Mouse (Mus musculus) neural tube, embryonic 15.5 days (tissue): ENCODE data around the gene Tmem62. TPM values are rescaled to one million over a fixed set of nuclear protein-coding genes. Genes with fewer than 3 reads are reported as not detected.

Source experiments
- ATAC-seq: fragments of 200-750 bp; cut with Nextera tagmentation; 2 replicates; pipeline ENCODE4 v1.8.0; 2017; ENCODE audit warnings: mild to moderate bottlenecking, moderate TSS enrichment, moderate library complexity; ENCODE audit not compliant: low FRiP score
- H3K27ac ChIP-seq: fragments of 300-500 bp; sonication (generic); replicated peaks from 2 replicates; pipeline ENCODE4 v1.5.1; 2015; ENCODE audit warnings: mild to moderate bottlenecking, inconsistent platforms
- H3K27me3 ChIP-seq: fragments of 300-500 bp; sonication (generic); replicated peaks from 2 replicates; pipeline ENCODE4 v1.6.1; 2015; ENCODE audit warnings: inconsistent platforms
- H3K36me3 ChIP-seq: fragments of 300-500 bp; sonication (generic); 2 replicates; pipeline ENCODE4 v1.6.1; 2015; ENCODE audit warnings: inconsistent platforms
- H3K4me1 ChIP-seq: fragments of 300-500 bp; sonication (generic); 2 replicates; pipeline ENCODE4 v1.6.1; 2015; ENCODE audit warnings: inconsistent platforms
- H3K4me2 ChIP-seq: fragments of 300-500 bp; sonication (generic); 2 replicates; pipeline ENCODE4 v1.6.1; 2015; ENCODE audit warnings: inconsistent platforms, mild to moderate bottlenecking, moderate library complexity
- H3K4me3 ChIP-seq: fragments of 300-500 bp; sonication (generic); replicated peaks from 2 replicates; pipeline ENCODE4 v1.5.1; 2015; ENCODE audit warnings: mild to moderate bottlenecking, inconsistent platforms
- H3K9ac ChIP-seq: fragments of 300-500 bp; sonication (generic); replicated peaks from 2 replicates; pipeline ENCODE4 v1.6.1; 2015; ENCODE audit warnings: mild to moderate bottlenecking, inconsistent platforms
- H3K9me3 ChIP-seq: fragments of 300-500 bp; sonication (generic); replicated peaks from 2 replicates; pipeline ENCODE4 v1.6.1; 2016; ENCODE audit warnings: inconsistent platforms
- WGBS: fragments of 180-500 bp; shearing (Covaris S2); methylation state at CpG from one replicate; pipeline ENCODE4 v1.1.7; 2015; ENCODE audit warnings: mixed read lengths; 5-methylcytosine and 5-hydroxymethylcytosine counted together
- polyA plus RNA-seq: library from polyadenylated mRNA; unstranded; fragments of >200 nt; fragmentation: Nextera tagmentation; extraction: Ambion mirVana; gene quantifications from 2 replicates; pipeline ENCODE4 v1.2.1, GENCODE M21; 2015

The Tmem62 gene
- 15.0 and 15.1 TPM in 2 replicates for polyA plus RNA-seq

- Histone ChIP-seq H3K27me3 (no peaks in the 10 kb centered on the region), H3K27ac (peak within 1 kb of the TSS; percentile 81), H3K36me3 (peaks cover 11% of the 10 kb centered on the region; the same call in 1 of the 2 replicates), H3K4me1 (peaks cover 16% of the 10 kb centered on the region), H3K4me2 (peak within 1 kb of the TSS; percentile 76), H3K4me3 (peak within 1 kb of the TSS; percentile 58), H3K9ac (peak within 1 kb of the TSS; percentile 68), H3K9me3 (no peaks in the 10 kb centered on the region)
- WGBS: 1% methylated on average over 65 of the region's 71 CpGs
- peak; percentile 84 for ATAC-seq
Measured at GRCm38 (mm10) chr2:120976990-120977925, at the start of gene Tmem62. Tmem62 (plus strand) TSS chr2:120977017.

GRCm38 (mm10) chr2:120933038-120933437 lies 43.8 kb upstream of the Tmem62 start:
- Histone ChIP-seq H3K9me3 (no peaks in the 10 kb centered on the region), H3K27ac (no peak overlapping the region), H3K4me2 (no peak overlapping the region), H3K36me3 (peaks cover 46% of the 10 kb centered on the region), H3K4me1 (no peaks in the 10 kb centered on the region), H3K9ac (no peak overlapping the region), H3K4me3 (no peak overlapping the region), H3K27me3 (no peaks in the 10 kb centered on the region)
- 100% methylated on average over 3 of the region's 3 CpGs for WGBS
- ATAC-seq: no peak

GRCm38 (mm10) chr2:120951208-120951607 lies 25.6 kb upstream of the Tmem62 start:
- Histone ChIP-seq H3K4me1 (no peaks in the 10 kb centered on the region), H3K4me3 (no peak overlapping the region), H3K4me2 (no peak overlapping the region), H3K36me3 (peaks cover 58% of the 10 kb centered on the region), H3K9me3 (no peaks in the 10 kb centered on the region), H3K9ac (no peak overlapping the region), H3K27me3 (no peaks in the 10 kb centered on the region), H3K27ac (no peak overlapping the region)
- WGBS: 75% methylated on average over 5 of the region's 5 CpGs
- no peak for ATAC-seq

- 86% methylated on average over 2 of the region's 2 CpGs for WGBS
- no peaks in the 10 kb centered on the region for H3K9me3 ChIP-seq
- no peak for ATAC-seq
- H3K9ac ChIP-seq: no peak overlapping the region
- H3K4me2 ChIP-seq: no peak overlapping the region
- peaks cover 48% of the 10 kb centered on the region for H3K36me3 ChIP-seq
- no peaks in the 10 kb centered on the region for H3K27me3 ChIP-seq
- no peak overlapping the region for H3K4me3 ChIP-seq
- H3K4me1 ChIP-seq: no peaks in the 10 kb centered on the region
- H3K27ac ChIP-seq: no peak overlapping the region
Measured at GRCm38 (mm10) chr2:120952176-120952938, 24.5 kb upstream of the Tmem62 start.

- 96% methylated on average over 2 of the region's 2 CpGs for WGBS
Measured at GRCm38 (mm10) chr2:120959363-120959762, 17.5 kb upstream of the Tmem62 start.

GRCm38 (mm10) chr2:120959827-120960226 lies 17.0 kb upstream of the Tmem62 start:
- no peak for ATAC-seq
- Histone ChIP-seq H3K4me1 (no peaks in the 10 kb centered on the region), H3K9ac (no peak overlapping the region), H3K27me3 (no peaks in the 10 kb centered on the region), H3K4me2 (no peak overlapping the region), H3K9me3 (no peaks in the 10 kb centered on the region), H3K27ac (no peak overlapping the region), H3K36me3 (peaks cover 17% of the 10 kb centered on the region), H3K4me3 (no peak overlapping the region)
- 95% methylated on average over 5 of the region's 5 CpGs for WGBS

More at GRCm38 (mm10) chr2:120959363-120959762, 17.5 kb upstream of the Tmem62 start:
- Histone ChIP-seq H3K27me3 (no peaks in the 10 kb centered on the region), H3K9me3 (no peaks in the 10 kb centered on the region), H3K4me2 (no peak overlapping the region), H3K9ac (no peak overlapping the region), H3K36me3 (peaks cover 21% of the 10 kb centered on the region), H3K27ac (no peak overlapping the region), H3K4me1 (no peaks in the 10 kb centered on the region), H3K4me3 (no peak overlapping the region)
- ATAC-seq: no peak

- no peak overlapping the region for H3K27ac ChIP-seq
- no peaks in the 10 kb centered on the region for H3K9me3 ChIP-seq
- H3K4me1 ChIP-seq: no peaks in the 10 kb centered on the region
- WGBS: 98% methylated on average over 1 of the region's 1 CpGs
- peaks cover 13% of the 10 kb centered on the region; the same call in 1 of the 2 replicates for H3K36me3 ChIP-seq
- no peak overlapping the region for H3K9ac ChIP-seq
- no peak for ATAC-seq
- H3K4me3 ChIP-seq: no peak overlapping the region
- H3K27me3 ChIP-seq: no peaks in the 10 kb centered on the region
- no peak overlapping the region for H3K4me2 ChIP-seq
Measured at GRCm38 (mm10) chr2:120960261-120960660, 16.6 kb upstream of the Tmem62 start.

- Histone ChIP-seq H3K4me3 (no peak overlapping the region), H3K9me3 (no peaks in the 10 kb centered on the region), H3K9ac (no peak overlapping the region), H3K36me3 (peaks cover 10% of the 10 kb centered on the region; the same call in 1 of the 2 replicates), H3K27me3 (no peaks in the 10 kb centered on the region), H3K4me2 (no peak overlapping the region), H3K4me1 (peaks cover 8% of the 10 kb centered on the region; the same call in 1 of the 2 replicates), H3K27ac (no peak overlapping the region)
- 95% methylated on average over 7 of the region's 7 CpGs for WGBS
- no peak for ATAC-seq
Measured at GRCm38 (mm10) chr2:120963110-120963509, 13.7 kb upstream of the Tmem62 start.

GRCm38 (mm10) chr2:120965486-120965885 lies 11.3 kb upstream of the Tmem62 start:
- Histone ChIP-seq H3K4me3 (no peak overlapping the region), H3K36me3 (0 out of 2 replicates have a peak, but pooled peaks cover 2% of the 10 kb centered on the region), H3K4me1 (peaks cover 22% of the 10 kb centered on the region), H3K9me3 (no peaks in the 10 kb centered on the region), H3K9ac (no peak overlapping the region), H3K27ac (no peak overlapping the region), H3K4me2 (no peak overlapping the region), H3K27me3 (no peaks in the 10 kb centered on the region)
- WGBS: 94% methylated on average over 3 of the region's 3 CpGs
- ATAC-seq: no peak

- no peaks in the 10 kb centered on the region for H3K9me3 ChIP-seq
- WGBS: under 1% methylated on average over 23 of the region's 23 CpGs
- peak; percentile 75 for ATAC-seq
- peak overlapping the region; percentile 81 for H3K4me3 ChIP-seq
- H3K27me3 ChIP-seq: no peaks in the 10 kb centered on the region
- H3K27ac ChIP-seq: peak overlapping the region; percentile 90
- H3K4me1 ChIP-seq: peaks cover 29% of the 10 kb centered on the region
- peak overlapping the region; percentile 81 for H3K9ac ChIP-seq
- peak overlapping the region; percentile 79 for H3K4me2 ChIP-seq
- H3K36me3 ChIP-seq: no peaks in the 10 kb centered on the region
Measured at GRCm38 (mm10) chr2:120970045-120970539, 6.7 kb upstream of the Tmem62 start.

- WGBS: under 1% methylated on average over 39 of the region's 39 CpGs
- H3K4me1 ChIP-seq: peaks cover 29% of the 10 kb centered on the region
- ATAC-seq: peak; percentile 88
- H3K27me3 ChIP-seq: no peaks in the 10 kb centered on the region
- H3K27ac ChIP-seq: peak within 1 kb of the TSS; percentile 90
- peak within 1 kb of the TSS; percentile 81 for H3K4me3 ChIP-seq
- H3K9ac ChIP-seq: peak within 1 kb of the TSS; percentile 81
- H3K4me2 ChIP-seq: peak within 1 kb of the TSS; percentile 79
- H3K9me3 ChIP-seq: no peaks in the 10 kb centered on the region
- H3K36me3 ChIP-seq: no peaks in the 10 kb centered on the region
Measured at GRCm38 (mm10) chr2:120970559-120971080, 6.2 kb upstream of the Tmem62 start, which contains the start of gene Ubr1. Ubr1 (minus strand) TSS chr2:120970715.
